Mouse (Mus musculus): ENCODE measurements around the gene Hexb. TPM values are rescaled to one million over a fixed set of nuclear protein-coding genes. Genes with fewer than 3 reads are reported as not detected.

The Hexb gene
- polyA plus RNA-seq, 1 experiment from 2014 or later, result 32.8 TPM

- H3K4me2 ChIP-seq (ENCODE audit: low read length), result no peak overlapping the region
- H3K27ac ChIP-seq (ENCODE audit: low read length), result no peak overlapping the region
- no peak for ATAC-seq
- H3K27me3 ChIP-seq (replicated peaks; ENCODE audit: control insufficient read depth, insufficient read depth, low read length), result no peaks in the 10 kb centered on the region
- H3K36me3 ChIP-seq (ENCODE audit: control insufficient read depth, insufficient read depth), result no peaks in the 10 kb centered on the region
- no peaks in the 10 kb centered on the region for H3K9me3 ChIP-seq (ENCODE audit: control insufficient read depth, low read length)
- peaks cover 18% of the 10 kb centered on the region for H3K4me1 ChIP-seq (replicated peaks; ENCODE audit: control insufficient read depth, insufficient read depth, low read length)
- no peak overlapping the region for H3K9ac ChIP-seq (replicated peaks; ENCODE audit: low read depth, low read length)
- H3K4me3 ChIP-seq (replicated peaks; ENCODE audit: low read length), result no peak overlapping the region
- WGBS, result 46% methylated on average over 12 of the region's 12 CpGs
Measured at GRCm38 (mm10) chr13:97196186-97196924, 1.8 kb downstream of the Hexb start.

- H3K9ac ChIP-seq (replicated peaks; ENCODE audit: low read depth, low read length), result no peak overlapping the region
- WGBS, result 20% methylated on average over 7 of the region's 7 CpGs
- peak; percentile 83 for ATAC-seq
Measured at GRCm38 (mm10) chr13:97193420-97193819, 4.7 kb downstream of the Hexb start.

GRCm38 (mm10) chr13:97192649-97193048 is 5.5 kb downstream of the Hexb start:
- Histone ChIP-seq H3K4me2 (ENCODE audit: low read length) (no peak overlapping the region), H3K27ac (ENCODE audit: low read length) (no peak overlapping the region), H3K27me3 (replicated peaks; ENCODE audit: control insufficient read depth, insufficient read depth, low read length) (no peaks in the 10 kb centered on the region), H3K36me3 (ENCODE audit: control insufficient read depth, insufficient read depth) (no peaks in the 10 kb centered on the region), H3K4me3 (replicated peaks; ENCODE audit: low read length) (no peak overlapping the region), H3K9me3 (ENCODE audit: control insufficient read depth, low read length) (no peaks in the 10 kb centered on the region), H3K4me1 (replicated peaks; ENCODE audit: control insufficient read depth, insufficient read depth, low read length) (peaks cover 11% of the 10 kb centered on the region), H3K9ac (replicated peaks; ENCODE audit: low read depth, low read length) (no peak overlapping the region)
- WGBS, result 79% methylated on average over 11 of the region's 11 CpGs
- no peak for ATAC-seq

More at GRCm38 (mm10) chr13:97193420-97193819, 4.7 kb downstream of the Hexb start:
- no peaks in the 10 kb centered on the region for H3K9me3 ChIP-seq (ENCODE audit: control insufficient read depth, low read length)
- H3K4me3 ChIP-seq (replicated peaks; ENCODE audit: low read length), result no peak overlapping the region
- H3K36me3 ChIP-seq (ENCODE audit: control insufficient read depth, insufficient read depth), result no peaks in the 10 kb centered on the region
- H3K27me3 ChIP-seq (replicated peaks; ENCODE audit: control insufficient read depth, insufficient read depth, low read length), result no peaks in the 10 kb centered on the region
- peaks cover 18% of the 10 kb centered on the region for H3K4me1 ChIP-seq (replicated peaks; ENCODE audit: control insufficient read depth, insufficient read depth, low read length)
- no peak overlapping the region for H3K27ac ChIP-seq (ENCODE audit: low read length)
- H3K4me2 ChIP-seq (ENCODE audit: low read length), result no peak overlapping the region

GRCm38 (mm10) chr13:97187693-97188092 is 10.5 kb downstream of the Hexb start:
- Histone ChIP-seq H3K27me3 (replicated peaks; ENCODE audit: control insufficient read depth, insufficient read depth, low read length) (no peaks in the 10 kb centered on the region), H3K4me3 (replicated peaks; ENCODE audit: low read length) (no peak overlapping the region), H3K4me2 (ENCODE audit: low read length) (no peak overlapping the region), H3K36me3 (ENCODE audit: control insufficient read depth, insufficient read depth) (no peaks in the 10 kb centered on the region), H3K27ac (ENCODE audit: low read length) (no peak overlapping the region), H3K9me3 (ENCODE audit: control insufficient read depth, low read length) (no peaks in the 10 kb centered on the region), H3K9ac (replicated peaks; ENCODE audit: low read depth, low read length) (no peak overlapping the region), H3K4me1 (replicated peaks; ENCODE audit: control insufficient read depth, insufficient read depth, low read length) (no peaks in the 10 kb centered on the region)
- WGBS, result 86% methylated on average over 5 of the region's 5 CpGs
- ATAC-seq, result no peak

GRCm38 (mm10) chr13:97186346-97186745 is 11.8 kb downstream of the Hexb start:
- Histone ChIP-seq H3K36me3 (ENCODE audit: control insufficient read depth, insufficient read depth) (no peaks in the 10 kb centered on the region), H3K4me1 (replicated peaks; ENCODE audit: control insufficient read depth, insufficient read depth, low read length) (no peaks in the 10 kb centered on the region), H3K9ac (replicated peaks; ENCODE audit: low read depth, low read length) (no peak overlapping the region), H3K9me3 (ENCODE audit: control insufficient read depth, low read length) (no peaks in the 10 kb centered on the region), H3K27ac (ENCODE audit: low read length) (no peak overlapping the region), H3K27me3 (replicated peaks; ENCODE audit: control insufficient read depth, insufficient read depth, low read length) (no peaks in the 10 kb centered on the region), H3K4me3 (replicated peaks; ENCODE audit: low read length) (no peak overlapping the region), H3K4me2 (ENCODE audit: low read length) (no peak overlapping the region)
- 84% methylated on average over 4 of the region's 4 CpGs for WGBS
- ATAC-seq, result no peak

GRCm38 (mm10) chr13:97184656-97185055 is 13.5 kb downstream of the Hexb start:
- Histone ChIP-seq H3K9ac (replicated peaks; ENCODE audit: low read depth, low read length) (no peak overlapping the region), H3K27ac (ENCODE audit: low read length) (no peak overlapping the region), H3K27me3 (replicated peaks; ENCODE audit: control insufficient read depth, insufficient read depth, low read length) (no peaks in the 10 kb centered on the region), H3K4me1 (replicated peaks; ENCODE audit: control insufficient read depth, insufficient read depth, low read length) (peaks cover 7% of the 10 kb centered on the region; the same call in 1 of the 2 replicates), H3K4me2 (ENCODE audit: low read length) (no peak overlapping the region), H3K4me3 (replicated peaks; ENCODE audit: low read length) (no peak overlapping the region), H3K9me3 (ENCODE audit: control insufficient read depth, low read length) (no peaks in the 10 kb centered on the region), H3K36me3 (ENCODE audit: control insufficient read depth, insufficient read depth) (no peaks in the 10 kb centered on the region)
- 57% methylated on average over 5 of the region's 5 CpGs for WGBS
- ATAC-seq, result no peak

- Histone ChIP-seq H3K27me3 (replicated peaks; ENCODE audit: control insufficient read depth, insufficient read depth, low read length) (no peaks in the 10 kb centered on the region), H3K27ac (ENCODE audit: low read length) (no peak overlapping the region), H3K4me2 (ENCODE audit: low read length) (no peak overlapping the region), H3K4me1 (replicated peaks; ENCODE audit: control insufficient read depth, insufficient read depth, low read length) (peaks cover 7% of the 10 kb centered on the region; the same call in 1 of the 2 replicates), H3K9me3 (ENCODE audit: control insufficient read depth, low read length) (no peaks in the 10 kb centered on the region), H3K9ac (replicated peaks; ENCODE audit: low read depth, low read length) (no peak overlapping the region), H3K36me3 (ENCODE audit: control insufficient read depth, insufficient read depth) (no peaks in the 10 kb centered on the region), H3K4me3 (replicated peaks; ENCODE audit: low read length) (no peak overlapping the region)
- 97% methylated on average over 2 of the region's 2 CpGs for WGBS
- no peak for ATAC-seq
Measured at GRCm38 (mm10) chr13:97184168-97184567, 14.0 kb downstream of the Hexb start.

GRCm38 (mm10) chr13:97182821-97183220 is 15.3 kb downstream of the Hexb start:
- H3K4me2 ChIP-seq (ENCODE audit: low read length), result no peak overlapping the region
- H3K27me3 ChIP-seq (replicated peaks; ENCODE audit: control insufficient read depth, insufficient read depth, low read length), result no peaks in the 10 kb centered on the region
- no peak for ATAC-seq
- H3K9me3 ChIP-seq (ENCODE audit: control insufficient read depth, low read length), result no peaks in the 10 kb centered on the region
- 62% methylated on average over 4 of the region's 4 CpGs for WGBS
- H3K9ac ChIP-seq (replicated peaks; ENCODE audit: low read depth, low read length), result no peak overlapping the region
- H3K4me3 ChIP-seq (replicated peaks; ENCODE audit: low read length), result no peak overlapping the region
- H3K27ac ChIP-seq (ENCODE audit: low read length), result no peak overlapping the region
- no peaks in the 10 kb centered on the region for H3K36me3 ChIP-seq (ENCODE audit: control insufficient read depth, insufficient read depth)
- peaks cover 7% of the 10 kb centered on the region; the same call in 1 of the 2 replicates for H3K4me1 ChIP-seq (replicated peaks; ENCODE audit: control insufficient read depth, insufficient read depth, low read length)

GRCm38 (mm10) chr13:97180113-97180828 is 17.9 kb downstream of the Hexb start:
- Histone ChIP-seq H3K4me2 (ENCODE audit: low read length) (no peak overlapping the region), H3K36me3 (ENCODE audit: control insufficient read depth, insufficient read depth) (peaks cover 7% of the 10 kb centered on the region), H3K27ac (ENCODE audit: low read length) (peak overlapping the region; percentile 30; the same call in 1 of the 2 replicates), H3K4me3 (replicated peaks; ENCODE audit: low read length) (no peak overlapping the region), H3K9me3 (ENCODE audit: control insufficient read depth, low read length) (no peaks in the 10 kb centered on the region), H3K27me3 (replicated peaks; ENCODE audit: control insufficient read depth, insufficient read depth, low read length) (no peaks in the 10 kb centered on the region), H3K4me1 (replicated peaks; ENCODE audit: control insufficient read depth, insufficient read depth, low read length) (peaks cover 7% of the 10 kb centered on the region; the same call in 1 of the 2 replicates), H3K9ac (replicated peaks; ENCODE audit: low read depth, low read length) (no peak overlapping the region)
- WGBS, result 21% methylated on average over 6 of the region's 6 CpGs
- peak; percentile 73; the same call in 1 of the 2 replicates for ATAC-seq
